Mouse (Mus musculus): ENCODE data around the gene Dusp1.

DNA sequence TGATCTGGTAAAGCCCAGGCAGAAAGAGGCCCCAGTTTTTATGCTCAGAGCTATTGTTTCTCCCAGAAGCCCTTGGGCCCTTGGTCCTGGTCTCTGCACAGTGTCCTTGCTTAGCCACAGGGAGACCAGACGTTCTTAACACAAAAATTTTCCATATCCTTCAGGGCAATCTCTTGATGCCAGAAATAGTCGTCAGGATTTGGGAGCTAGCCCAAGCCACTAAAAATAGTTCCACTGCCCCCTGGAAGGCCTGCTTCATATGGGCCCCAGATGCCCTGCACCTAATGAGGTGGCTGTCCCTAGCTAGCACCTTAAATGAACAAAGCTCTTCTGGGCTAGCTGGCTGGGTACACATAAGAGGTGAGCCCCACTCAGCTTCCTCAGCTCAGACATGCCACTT, 71.0 kb downstream of the Dusp1 start:
- TF ChIP-seq RCOR1 (conservative IDR thresholded peaks at IDR 0.05; ENCODE audit: low read depth, low read length): no peak
- no peak for TF ChIP-seq EP300 (IDR thresholded peaks at IDR 0.05; ENCODE audit: low read length)
- TF ChIP-seq CHD2 (IDR thresholded peaks at IDR 0.05; ENCODE audit: low read length): no peak
- no peak for TF ChIP-seq CTCF (conservative IDR thresholded peaks at IDR 0.05 in 1 of 2, IDR thresholded peaks at IDR 0.05 in 1 of 2; ENCODE audit: low read depth in 2 of 2, low read length in 2 of 2)
- no peak for TF ChIP-seq POLR2A (IDR thresholded peaks at IDR 0.05; ENCODE audit: low read depth, low read length)
- no peak for TF ChIP-seq JUN (IDR thresholded peaks at IDR 0.05; ENCODE audit: insufficient read depth, low read depth, low read length)
- TF ChIP-seq POLR2AphosphoS2 (IDR thresholded peaks at IDR 0.05; ENCODE audit: low read depth, low read length): no peak
- TF ChIP-seq TCF12 (IDR thresholded peaks at IDR 0.05; ENCODE audit: low read depth, low read length): no peak
- no peak for TF ChIP-seq MAX (IDR thresholded peaks at IDR 0.05; ENCODE audit: low read length)
